Mouse (Mus musculus): ENCODE data around the gene Mrpl42. TPM values are rescaled to one million over a fixed set of nuclear protein-coding genes. Genes with fewer than 3 reads are reported as not detected.

The Mrpl42 gene
- polyA plus RNA-seq, 1 experiment from 2014 or later: 401 TPM

DNA sequence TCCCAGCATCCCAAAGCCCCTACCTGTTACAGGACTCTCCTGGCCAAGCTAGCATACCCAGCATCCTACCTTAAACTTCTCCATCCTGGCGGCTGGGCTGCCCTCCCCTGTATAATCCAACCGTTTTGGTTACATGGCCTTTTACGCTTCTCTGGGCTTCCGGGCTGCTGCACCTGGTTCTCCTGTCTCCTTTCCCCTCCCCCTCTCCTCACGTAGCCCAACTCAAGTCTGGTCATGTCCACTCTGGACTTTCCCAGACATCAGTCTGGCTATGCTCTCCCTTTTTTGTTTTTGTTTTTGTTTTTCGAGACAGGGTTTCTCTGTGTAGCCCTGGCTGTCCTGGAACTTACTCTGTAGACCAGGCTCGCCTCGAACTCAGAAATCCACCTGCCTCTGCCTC is 10.9 kb upstream of the Mrpl42 start:
- Histone ChIP-seq H3K36me3 (no peaks in the 10 kb centered on the region), H3K27me3 (replicated peaks) (no peaks in the 10 kb centered on the region), H3K4me1 (replicated peaks) (peaks cover 10% of the 10 kb centered on the region), H3K4me2 (replicated peaks) (no peak overlapping the region), H3K9ac (no peak overlapping the region), H3K9me3 (no peaks in the 10 kb centered on the region), H3K4me3 (replicated peaks) (no peak overlapping the region), H3K27ac (no peak overlapping the region)
- 87% methylated on average over 8 of the region's 8 CpGs for WGBS
- ATAC-seq: no peak

- 67% methylated on average over 3 of the region's 3 CpGs for WGBS
- Histone ChIP-seq H3K4me3 (replicated peaks) (no peak overlapping the region), H3K4me2 (replicated peaks) (no peak overlapping the region), H3K9ac (no peak overlapping the region), H3K4me1 (replicated peaks) (peaks cover 4% of the 10 kb centered on the region; the same call in 1 of the 2 replicates), H3K36me3 (no peaks in the 10 kb centered on the region), H3K9me3 (no peaks in the 10 kb centered on the region), H3K27me3 (replicated peaks) (no peaks in the 10 kb centered on the region), H3K27ac (no peak overlapping the region)
- ATAC-seq: no peak
Measured at GRCm38 (mm10) chr10:95509263-95509662, 7.5 kb upstream of the Mrpl42 start.

DNA sequence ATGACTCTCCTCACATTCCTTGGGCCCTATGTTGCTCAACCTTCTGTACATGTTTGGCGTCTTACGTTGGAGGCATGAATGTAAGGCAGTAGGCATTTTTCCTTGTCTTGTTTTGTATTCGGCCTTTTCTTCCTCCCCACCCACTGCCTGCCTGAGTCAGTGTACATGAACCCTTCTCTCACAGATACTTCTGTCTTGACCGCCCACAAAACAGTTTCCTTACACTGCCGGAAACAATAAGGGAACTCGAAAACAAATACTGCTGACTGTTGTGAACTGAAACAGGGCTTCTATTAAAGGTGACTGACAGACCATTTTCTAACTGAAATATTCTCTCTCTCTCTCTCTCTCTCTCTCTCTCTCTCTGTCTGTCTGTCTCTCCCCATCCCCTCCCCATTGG is 7.1 kb upstream of the Mrpl42 start:
- Histone ChIP-seq H3K27me3 (replicated peaks) (no peaks in the 10 kb centered on the region), H3K36me3 (no peaks in the 10 kb centered on the region), H3K4me3 (replicated peaks) (no peak overlapping the region), H3K27ac (no peak overlapping the region), H3K4me2 (replicated peaks) (no peak overlapping the region), H3K9ac (no peak overlapping the region), H3K4me1 (replicated peaks) (no peaks in the 10 kb centered on the region), H3K9me3 (no peaks in the 10 kb centered on the region)
- ATAC-seq: no peak
- 75% methylated on average over 6 of the region's 6 CpGs for WGBS

- no peak overlapping the region for H3K27ac ChIP-seq
- no peaks in the 10 kb centered on the region for H3K27me3 ChIP-seq (replicated peaks)
- no peak for ATAC-seq
- no peaks in the 10 kb centered on the region for H3K4me1 ChIP-seq (replicated peaks)
- H3K9me3 ChIP-seq: no peaks in the 10 kb centered on the region
- no peak overlapping the region for H3K4me2 ChIP-seq (replicated peaks)
- WGBS: 88% methylated on average over 8 of the region's 8 CpGs
- no peak overlapping the region for H3K4me3 ChIP-seq (replicated peaks)
- no peaks in the 10 kb centered on the region for H3K36me3 ChIP-seq
- no peak overlapping the region for H3K9ac ChIP-seq
Measured at GRCm38 (mm10) chr10:95508126-95508525, 6.4 kb upstream of the Mrpl42 start.

GRCm38 (mm10) chr10:95504341-95504740 is 2.6 kb upstream of the Mrpl42 start:
- 20% methylated on average over 1 of the region's 1 CpGs for WGBS
- H3K27ac ChIP-seq: no peak overlapping the region
- no peak for ATAC-seq

DNA sequence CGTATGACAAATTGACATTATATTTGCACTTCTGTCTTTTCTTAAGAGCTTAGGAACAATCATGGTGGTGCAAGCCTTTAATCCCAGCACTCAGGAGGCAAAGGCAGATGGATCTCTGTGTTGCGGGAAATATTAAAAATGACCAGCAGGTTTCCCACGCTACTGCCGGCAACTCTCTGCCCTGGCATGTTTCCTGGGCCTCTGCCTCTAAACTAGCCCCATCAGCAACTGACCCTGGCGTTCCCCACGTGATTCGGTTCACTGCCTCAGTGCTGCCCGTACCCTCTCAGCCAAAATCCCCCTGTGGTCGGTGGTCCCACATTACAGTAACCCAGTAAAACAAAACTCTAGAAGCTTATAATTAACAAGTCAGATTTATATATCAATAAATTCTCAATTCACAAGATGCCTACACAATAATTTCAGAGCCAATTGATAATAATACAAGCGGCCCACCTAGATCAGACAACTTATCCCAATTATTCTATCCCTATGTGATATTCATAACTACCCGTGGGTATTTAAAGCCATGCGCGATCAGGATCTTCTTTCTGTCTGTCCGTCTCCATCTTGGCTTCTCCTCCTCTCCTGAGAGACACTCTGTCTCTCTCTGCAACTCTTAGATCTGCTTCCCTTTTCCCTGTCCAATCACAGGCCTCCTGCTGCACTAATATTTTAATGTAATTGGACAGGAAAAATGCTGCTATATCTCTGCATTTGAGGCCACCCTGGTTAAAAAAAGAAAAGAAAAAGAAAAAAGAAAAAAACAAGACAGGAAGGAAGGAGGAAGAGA is 1.9 kb upstream of the Mrpl42 start:
- H3K9ac ChIP-seq: no peak overlapping the region
- 89% methylated on average over 14 of the region's 14 CpGs for WGBS
- H3K9me3 ChIP-seq: no peaks in the 10 kb centered on the region
- no peaks in the 10 kb centered on the region for H3K4me1 ChIP-seq (replicated peaks)
- no peak for ATAC-seq
- no peak overlapping the region for H3K4me2 ChIP-seq (replicated peaks)
- H3K27me3 ChIP-seq (replicated peaks): no peaks in the 10 kb centered on the region
- H3K36me3 ChIP-seq: no peaks in the 10 kb centered on the region
- no peak overlapping the region for H3K27ac ChIP-seq
- no peak overlapping the region for H3K4me3 ChIP-seq (replicated peaks)

More at GRCm38 (mm10) chr10:95504341-95504740, 2.6 kb upstream of the Mrpl42 start:
- no peaks in the 10 kb centered on the region for H3K27me3 ChIP-seq (replicated peaks)
- no peak overlapping the region for H3K4me2 ChIP-seq (replicated peaks)
- no peak overlapping the region for H3K4me3 ChIP-seq (replicated peaks)
- no peak overlapping the region for H3K9ac ChIP-seq
- no peaks in the 10 kb centered on the region for H3K9me3 ChIP-seq
- no peaks in the 10 kb centered on the region for H3K4me1 ChIP-seq (replicated peaks)
- no peaks in the 10 kb centered on the region for H3K36me3 ChIP-seq

GRCm38 (mm10) chr10:95501033-95501432 is 707 bp downstream of the Mrpl42 start:
- Histone ChIP-seq H3K4me3 (replicated peaks) (peak overlapping the region; percentile 83), H3K36me3 (peaks cover 9% of the 10 kb centered on the region), H3K4me2 (replicated peaks) (peak overlapping the region; percentile 68), H3K4me1 (replicated peaks) (no peaks in the 10 kb centered on the region), H3K27me3 (replicated peaks) (no peaks in the 10 kb centered on the region), H3K9ac (peak overlapping the region; percentile 81), H3K9me3 (no peaks in the 10 kb centered on the region), H3K27ac (peak overlapping the region; percentile 89)
- ATAC-seq: no peak
- WGBS: under 1% methylated on average over 7 of the region's 7 CpGs

DNA sequence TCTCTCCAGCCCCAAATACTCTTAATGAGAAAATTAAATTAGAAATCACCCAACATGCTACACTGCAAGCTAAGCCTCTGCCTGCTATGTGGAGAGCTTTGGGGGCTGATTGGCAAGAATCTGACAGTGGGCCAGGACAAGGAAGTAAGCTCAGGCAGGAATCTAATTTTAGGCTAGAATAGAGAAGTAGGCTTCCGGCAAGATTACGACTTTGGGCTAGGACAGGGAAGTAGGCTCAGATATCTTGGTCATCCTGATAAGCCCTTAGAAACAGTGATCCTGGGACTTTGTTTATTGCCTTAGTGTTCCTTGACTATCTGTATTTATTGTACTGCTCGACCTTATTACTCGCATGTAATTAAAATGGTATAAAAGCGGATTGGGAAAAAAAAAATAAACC is 7.5 kb downstream of the Mrpl42 start:
- Histone ChIP-seq H3K9ac (no peak overlapping the region), H3K36me3 (peaks cover 39% of the 10 kb centered on the region), H3K4me2 (replicated peaks) (no peak overlapping the region), H3K27me3 (replicated peaks) (no peaks in the 10 kb centered on the region), H3K27ac (no peak overlapping the region), H3K4me1 (replicated peaks) (no peaks in the 10 kb centered on the region), H3K4me3 (replicated peaks) (no peak overlapping the region), H3K9me3 (no peaks in the 10 kb centered on the region)
- no peak for ATAC-seq
- 97% methylated on average over 5 of the region's 5 CpGs for WGBS

- ATAC-seq: no peak
- H3K4me2 ChIP-seq (replicated peaks): no peak overlapping the region
- H3K4me1 ChIP-seq (replicated peaks): no peaks in the 10 kb centered on the region
- H3K36me3 ChIP-seq: peaks cover 37% of the 10 kb centered on the region
- 81% methylated on average over 2 of the region's 2 CpGs for WGBS
- no peak overlapping the region for H3K9ac ChIP-seq
- H3K4me3 ChIP-seq (replicated peaks): no peak overlapping the region
- H3K27me3 ChIP-seq (replicated peaks): no peaks in the 10 kb centered on the region
- H3K9me3 ChIP-seq: no peaks in the 10 kb centered on the region
- H3K27ac ChIP-seq: no peak overlapping the region
Measured at GRCm38 (mm10) chr10:95489653-95490052, 12.1 kb downstream of the Mrpl42 start.

DNA sequence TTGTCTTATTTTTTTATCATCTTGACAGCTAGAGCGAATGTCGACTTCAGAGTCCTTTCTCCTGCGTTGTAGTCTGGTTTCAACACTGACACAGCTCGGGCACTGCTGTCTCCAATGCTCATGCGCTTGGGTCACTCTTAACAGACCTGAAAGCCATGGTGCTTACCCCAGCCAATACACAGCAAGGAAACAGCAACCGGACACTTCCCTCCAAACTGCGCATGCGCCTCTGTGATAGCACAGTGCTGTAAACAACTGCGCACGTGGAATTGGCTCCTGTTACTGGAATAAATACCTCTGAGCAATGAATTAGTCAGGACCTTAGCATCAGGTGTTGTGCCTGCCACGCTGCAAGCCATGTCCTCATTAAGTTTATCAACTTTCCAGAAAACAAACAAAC is 24.2 kb downstream of the Mrpl42 start:
- H3K27ac ChIP-seq: no peak overlapping the region
- H3K27me3 ChIP-seq (replicated peaks): no peaks in the 10 kb centered on the region
- H3K36me3 ChIP-seq: no peaks in the 10 kb centered on the region; the same call in 1 of the 2 replicates
- no peaks in the 10 kb centered on the region for H3K9me3 ChIP-seq
- H3K4me3 ChIP-seq (replicated peaks): no peak overlapping the region
- WGBS: 80% methylated on average over 11 of the region's 11 CpGs
- ATAC-seq: no peak
- H3K9ac ChIP-seq: no peak overlapping the region
- no peaks in the 10 kb centered on the region for H3K4me1 ChIP-seq (replicated peaks)
- no peak overlapping the region for H3K4me2 ChIP-seq (replicated peaks)

GRCm38 (mm10) chr10:95475923-95476322 is 25.8 kb downstream of the Mrpl42 start:
- peak; percentile 63 for ATAC-seq
- no peak overlapping the region for H3K27ac ChIP-seq
- no peaks in the 10 kb centered on the region for H3K4me1 ChIP-seq (replicated peaks)
- H3K27me3 ChIP-seq (replicated peaks): no peaks in the 10 kb centered on the region
- H3K4me2 ChIP-seq (replicated peaks): no peak overlapping the region
- H3K36me3 ChIP-seq: no peaks in the 10 kb centered on the region
- WGBS: 9% methylated on average over 10 of the region's 10 CpGs
- H3K9ac ChIP-seq: no peak overlapping the region
- H3K9me3 ChIP-seq: no peaks in the 10 kb centered on the region
- H3K4me3 ChIP-seq (replicated peaks): no peak overlapping the region

- no peak overlapping the region for H3K4me2 ChIP-seq (replicated peaks)
- H3K4me3 ChIP-seq (replicated peaks): no peak overlapping the region
- WGBS: 84% methylated on average over 11 of the region's 11 CpGs
- H3K27me3 ChIP-seq (replicated peaks): no peaks in the 10 kb centered on the region
- H3K27ac ChIP-seq: no peak overlapping the region
- H3K4me1 ChIP-seq (replicated peaks): no peaks in the 10 kb centered on the region
- no peak for ATAC-seq
- H3K9me3 ChIP-seq: no peaks in the 10 kb centered on the region
- no peak overlapping the region for H3K9ac ChIP-seq
- H3K36me3 ChIP-seq: no peaks in the 10 kb centered on the region
Measured at GRCm38 (mm10) chr10:95471889-95472547, 29.7 kb downstream of the Mrpl42 start.

GRCm38 (mm10) chr10:95471186-95471585 is 30.6 kb downstream of the Mrpl42 start:
- Histone ChIP-seq H3K36me3 (no peaks in the 10 kb centered on the region), H3K4me3 (replicated peaks) (no peak overlapping the region)

More at GRCm38 (mm10) chr10:95471186-95471585, 30.6 kb downstream of the Mrpl42 start:
- Histone ChIP-seq H3K4me2 (replicated peaks) (no peak overlapping the region), H3K9me3 (no peaks in the 10 kb centered on the region), H3K4me1 (replicated peaks) (no peaks in the 10 kb centered on the region), H3K27me3 (replicated peaks) (no peaks in the 10 kb centered on the region), H3K9ac (no peak overlapping the region), H3K27ac (no peak overlapping the region)
- no peak for ATAC-seq
- 78% methylated on average over 3 of the region's 3 CpGs for WGBS

Measured in intestine, embryonic 15.5 days (tissue).